In the genomic region with DNA sequence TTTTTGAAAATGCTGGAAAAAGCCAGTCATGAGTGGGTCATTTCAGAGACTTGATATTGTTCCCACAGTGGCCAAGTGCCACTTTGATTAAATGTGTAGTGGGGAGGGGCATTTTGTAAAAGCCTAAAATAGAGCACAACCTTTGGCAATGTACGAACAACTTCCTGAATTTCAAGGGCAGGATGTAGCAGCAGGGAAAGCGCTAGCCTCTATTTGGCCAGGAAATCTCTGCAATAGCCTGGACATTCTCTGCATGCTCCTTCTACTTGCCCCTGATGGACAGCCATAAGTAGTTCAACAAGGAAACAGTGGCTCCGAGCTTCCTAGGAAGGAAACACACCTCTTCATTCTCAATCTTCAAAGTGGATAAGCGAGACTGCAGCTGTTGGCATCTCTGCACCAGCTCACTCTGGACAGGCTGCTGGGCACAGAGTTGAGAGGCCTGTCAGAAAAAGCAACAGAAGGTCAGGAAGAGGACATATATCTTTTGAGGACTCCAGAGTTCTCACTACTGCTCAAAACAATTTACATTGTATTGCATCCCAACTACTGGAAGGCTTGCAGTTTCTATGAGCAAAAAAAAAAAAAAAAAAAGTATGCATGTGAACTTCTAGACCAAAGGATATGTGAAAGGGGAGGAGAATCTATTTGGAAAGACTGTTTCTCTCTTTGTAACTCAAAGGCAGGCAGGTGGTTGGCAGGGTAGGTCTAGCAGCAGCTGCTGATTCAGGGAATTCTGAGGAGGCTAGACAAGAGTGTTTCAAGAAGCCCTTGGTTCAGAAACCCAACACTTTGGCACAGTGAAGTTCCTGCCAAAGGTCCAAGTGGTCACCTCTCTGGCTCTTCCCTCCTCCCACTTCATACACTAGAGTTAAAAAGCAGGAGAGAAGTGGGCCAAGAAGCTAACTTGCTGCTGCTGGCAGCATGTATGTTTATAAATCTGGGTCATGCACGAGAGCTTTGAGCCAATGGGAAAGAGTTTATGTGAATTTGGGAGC, we compare ENCODE assay signal across 10 mouse cellular contexts.
A peak's percentile ranks its signal among the peaks of the same experiment; 100 is the strongest.
DNase-seq lines count a peak whose midpoint lies in the region; ATAC-seq and TF ChIP-seq lines count a peak whose summit lies in the region.
"Had no signal": no experiment of that assay in that cellular context is flagged by ENCODE, and none has a peak within 500 bp of the region (broad histone marks: within the 10 kb centered on the region; RNA-seq: fewer than 3 reads in every experiment).

No protein-coding gene starts in this region.

- intact Hi-C loops in gastrocnemius, adult 2 months (cut with DNase I): no loop called here

- peak overlapping the region; percentile 2; the same call in 1 of the 2 replicates for H3K4me2 ChIP-seq in heart, postnatal 0 days (ENCODE audit: low read depth, low read length)
- no peak overlapping the region for H3K4me2 ChIP-seq in lung, embryonic 16.5 days (ENCODE audit: low read depth, low read length)

- no peak; the same call in 1 of the 2 replicates for TF ChIP-seq EP300 in heart, postnatal 0 days (IDR thresholded peaks at IDR 0.05; ENCODE audit: low read depth)

- no peak overlapping the region for H3K4me3 ChIP-seq in gastrocnemius, adult 2 months
- H3K4me3 ChIP-seq in heart, postnatal 0 days (ENCODE audit: low read depth, low read length): no peak overlapping the region
- no peak overlapping the region for H3K4me3 ChIP-seq in lung, embryonic 16.5 days (ENCODE audit: low read length)

- peaks cover 36% of the 10 kb centered on the region for H3K4me1 ChIP-seq in heart, postnatal 0 days (ENCODE audit: control insufficient read depth, insufficient read depth)
- H3K4me1 ChIP-seq in lung, embryonic 16.5 days (replicated peaks; ENCODE audit: control insufficient read depth, insufficient read depth, low read length): peaks cover 19% of the 10 kb centered on the region

- DNase-seq in gastrocnemius, adult 2 months: peak; percentile 37
- no peak for DNase-seq in gastrocnemius, postnatal 25 days
- peak; percentile 44 for DNase-seq in brain, adult 2 months (ENCODE audit: low read depth, low spot score)
- peak; percentile 87 for DNase-seq in heart, postnatal 0 days (ENCODE audit: low spot score)
- no peak for DNase-seq in thymus, postnatal 25 days
- DNase-seq in frontal cortex, adult 2 months (ENCODE audit: extremely low spot score in 1 of 2, low spot score in 1 of 2): no peak
- DNase-seq: liver, postnatal 0 days had no signal

- peak; percentile 87 for ATAC-seq in heart, postnatal 0 days (ENCODE audit: insufficient read depth, low read depth)
- peak; percentile 81 for ATAC-seq in lung, embryonic 16.5 days (ENCODE audit: low read depth)
- no peak for ATAC-seq in megakaryocyte, adult 5-6 weeks (ENCODE audit: poor library complexity, severe bottlenecking)
- ATAC-seq: intestine, embryonic 16.5 days had no signal

- peaks cover 25% of the 10 kb centered on the region for H3K36me3 ChIP-seq in heart, postnatal 0 days (replicated peaks; ENCODE audit: control insufficient read depth, insufficient read depth, low read length)
- peaks cover 15% of the 10 kb centered on the region for H3K36me3 ChIP-seq in lung, embryonic 16.5 days (ENCODE audit: control insufficient read depth, insufficient read depth, low read length)

- H3K9me3 ChIP-seq in heart, postnatal 0 days (replicated peaks; ENCODE audit: control insufficient read depth, low read length): no peaks in the 10 kb centered on the region
- H3K9me3 ChIP-seq in lung, embryonic 16.5 days (ENCODE audit: control insufficient read depth, low read length): no peaks in the 10 kb centered on the region

- 10% methylated on average over 5 of the region's 5 CpGs for WGBS in heart, postnatal 0 days
- WGBS in lung, embryonic 16.5 days: 28% methylated on average over 5 of the region's 5 CpGs

- H3K9ac ChIP-seq in heart, postnatal 0 days (replicated peaks; ENCODE audit: low read depth, low read length): no peak overlapping the region
- H3K9ac ChIP-seq in lung, embryonic 16.5 days (ENCODE audit: low read length): no peak overlapping the region
- H3K9ac ChIP-seq: liver, postnatal 0 days had no signal

- no peaks in the 10 kb centered on the region for H3K27me3 ChIP-seq in heart, postnatal 0 days (ENCODE audit: control insufficient read depth, insufficient read depth, low read length)
- H3K27me3 ChIP-seq in lung, embryonic 16.5 days (ENCODE audit: control insufficient read depth, insufficient read depth, low read depth, low read length): no peaks in the 10 kb centered on the region

- peak overlapping the region; percentile 71 for H3K27ac ChIP-seq in gastrocnemius, adult 2 months
- H3K27ac ChIP-seq in heart, postnatal 0 days (ENCODE audit: low read depth): peak overlapping the region; percentile 88
- H3K27ac ChIP-seq in lung, embryonic 16.5 days (ENCODE audit: low read length): peak overlapping the region; percentile 72

- no peak for TF ChIP-seq CTCF in gastrocnemius, adult 2 months (IDR thresholded peaks at IDR 0.05)
- TF ChIP-seq CTCF in heart, postnatal 0 days (IDR thresholded peaks at IDR 0.05; ENCODE audit: low read depth): no peak

Comparison
In these comparisons a context has a peak if more than half of its experiments do, and no peak if none do; other contexts are left out.
1. DNase-seq: peak in gastrocnemius, adult 2 months (single experiment), brain, adult 2 months (single experiment) and heart, postnatal 0 days (single experiment); none in gastrocnemius, postnatal 25 days (single experiment), thymus, postnatal 25 days (single experiment) and frontal cortex, adult 2 months (0 of 2).
2. Peak in every context shown above with its lines, with median percentiles within 50 percentile points of each other: H3K27ac ChIP-seq.